Mouse (Mus musculus) frontal cortex, adult 2 months (tissue): ENCODE results near the gene Fads3. TPM values are rescaled to one million over a fixed set of nuclear protein-coding genes. Genes with fewer than 3 reads are reported as not detected.

Source experiments
- DNase-seq, 2 experiments: peaks; one replicate each; pipeline ENCODE4 v3.0.0; 2022; ENCODE audit warnings: low spot score in 1 of 2; ENCODE audit errors: extremely low spot score in 1 of 2
- polyA plus RNA-seq: library from polyadenylated mRNA; depleted of rRNA; stranded (reverse); fragments of >200 nt; gene quantifications from 2 replicates; pipeline ENCODE4 v1.2.3, GENCODE M21; 2012

Fads3 gene
- polyA plus RNA-seq, 1 experiment: 28.4 TPM

DNA sequence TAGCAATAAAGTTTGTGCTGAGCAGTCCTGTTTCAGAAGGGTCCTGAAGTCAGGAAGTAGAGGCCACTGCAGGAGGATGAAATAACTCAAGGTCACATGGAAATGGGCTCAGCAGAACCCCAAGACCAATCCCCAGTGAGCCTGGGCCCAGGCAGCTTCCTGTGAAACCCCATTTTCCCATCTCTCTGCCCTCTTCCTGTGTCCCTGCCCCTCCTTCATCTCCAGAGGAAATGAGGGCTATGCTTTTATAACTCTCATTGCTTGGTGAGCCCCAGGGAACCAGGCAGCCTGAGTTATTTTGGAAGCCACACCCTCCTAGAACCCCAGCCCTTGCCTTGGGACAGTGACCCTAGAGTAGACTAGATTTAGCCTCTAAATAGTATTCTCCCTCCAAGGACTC, 8.2 kb downstream of the Fads3 start:
- no peak for DNase-seq

DNA sequence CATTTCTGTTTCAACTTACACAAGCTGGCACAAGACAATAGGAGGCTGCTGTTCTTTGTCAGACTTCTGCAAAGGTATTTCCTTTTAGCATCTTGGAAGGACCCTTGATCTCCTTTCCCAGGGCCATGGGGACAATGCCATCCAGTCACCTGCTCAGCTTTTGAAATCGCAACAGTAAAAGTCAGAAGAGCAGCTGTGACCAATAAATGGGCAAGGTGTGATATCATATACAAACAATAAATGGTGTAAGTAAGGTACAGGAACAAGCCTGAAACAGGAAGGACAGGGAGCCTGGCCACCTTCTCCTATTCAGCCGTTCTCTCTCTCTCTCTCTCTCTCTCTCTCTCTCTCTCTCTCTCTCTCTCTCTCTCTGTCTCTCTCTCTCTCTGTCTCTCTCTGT, 9.1 kb downstream of the Fads3 start:
- DNase-seq: no peak

- DNase-seq: no peak
Measured at GRCm38 (mm10) chr19:10052698-10053097, 11.3 kb downstream of the Fads3 start.

DNA sequence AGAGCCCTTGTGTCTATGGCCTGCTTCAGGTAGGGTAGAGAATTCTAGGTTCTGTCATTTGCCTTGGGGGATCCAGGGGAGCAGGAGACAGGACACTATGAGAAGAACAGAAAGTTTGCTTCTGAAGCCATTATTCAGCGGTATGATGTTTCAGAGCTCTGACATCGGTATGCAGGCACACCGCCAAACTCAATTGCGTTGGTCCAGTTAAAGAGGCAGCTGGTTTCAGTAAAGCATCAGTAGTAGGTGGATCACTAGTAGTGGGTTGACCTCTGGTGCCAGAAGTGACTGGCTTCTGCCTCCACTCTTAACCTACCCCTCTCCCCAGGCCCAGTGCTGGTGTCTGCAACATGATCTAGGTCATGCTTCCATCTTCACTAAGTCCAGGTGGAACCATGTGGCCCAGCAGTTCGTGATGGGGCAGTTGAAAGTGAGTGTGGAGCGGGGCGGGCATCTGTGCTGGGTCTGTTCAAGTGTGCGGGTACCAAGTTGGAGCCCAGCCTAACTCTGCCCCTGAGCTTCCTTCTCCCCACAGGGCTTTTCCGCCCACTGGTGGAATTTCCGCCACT, 12.4 kb downstream of the Fads3 start:
- no peak for DNase-seq

DNA sequence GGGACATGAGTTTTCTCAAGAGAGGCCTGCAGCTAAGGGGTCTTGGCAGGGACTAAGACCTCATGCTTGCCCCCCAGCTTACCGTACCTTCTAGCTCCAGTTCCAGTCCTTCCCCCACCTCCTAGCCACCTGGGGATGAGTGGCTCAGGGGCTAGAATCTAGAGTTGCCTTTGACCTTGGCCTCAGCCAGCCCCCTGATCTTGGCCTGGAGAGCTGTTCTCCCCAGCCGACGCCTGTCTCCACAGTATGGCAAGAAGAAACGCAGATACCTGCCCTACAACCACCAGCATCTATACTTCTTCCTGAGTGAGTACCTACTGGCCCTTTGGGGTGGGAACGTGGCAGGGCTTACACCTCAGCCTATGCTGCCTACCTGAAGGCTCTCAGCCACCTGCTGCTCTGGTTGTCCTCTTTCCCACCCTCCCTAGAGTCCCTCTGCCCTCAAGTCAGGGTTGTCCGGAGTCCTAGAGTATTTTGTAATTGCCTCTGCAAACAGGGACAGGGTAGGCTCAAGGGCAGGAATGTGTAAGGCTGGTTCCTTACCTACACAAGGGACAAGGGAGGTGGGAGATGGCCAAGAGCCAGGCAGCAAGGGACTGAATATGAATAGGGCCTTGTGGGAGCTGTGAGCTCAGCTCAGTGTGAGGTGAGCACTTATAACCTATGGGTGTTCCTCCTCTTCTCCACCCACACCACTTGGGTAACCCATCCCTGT, 13.1 kb downstream of the Fads3 start:
- DNase-seq: no peak

DNA sequence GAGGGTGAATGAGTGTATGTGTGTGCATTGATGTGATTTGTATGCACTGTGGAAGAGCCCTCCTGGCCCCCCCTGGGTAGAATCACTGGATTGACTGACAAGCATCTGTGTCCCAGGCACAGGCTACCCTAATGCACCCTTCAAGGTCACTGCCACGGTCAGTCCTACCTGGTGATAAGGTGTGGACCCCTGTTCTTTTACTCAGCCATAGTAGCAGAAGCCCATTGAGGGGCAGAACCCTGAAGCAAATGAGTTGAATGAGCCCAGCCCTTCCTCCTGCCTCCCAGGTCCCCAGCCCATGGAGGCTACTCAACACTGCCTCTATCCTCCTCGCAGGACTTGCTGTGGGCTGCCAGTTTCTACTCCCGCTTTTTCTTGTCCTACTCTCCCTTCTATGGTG, 13.9 kb downstream of the Fads3 start:
- no peak for DNase-seq

- no peak for DNase-seq
Measured at GRCm38 (mm10) chr19:10055783-10056660, 14.7 kb downstream of the Fads3 start.

- DNase-seq: no peak
Measured at GRCm38 (mm10) chr19:10056686-10057085, 15.3 kb downstream of the Fads3 start.

GRCm38 (mm10) chr19:10057486-10058351, 16.4 kb downstream of the Fads3 start:
- DNase-seq: no peak

GRCm38 (mm10) chr19:10058352-10058825, 17.0 kb downstream of the Fads3 start:
- DNase-seq: no peak

DNA sequence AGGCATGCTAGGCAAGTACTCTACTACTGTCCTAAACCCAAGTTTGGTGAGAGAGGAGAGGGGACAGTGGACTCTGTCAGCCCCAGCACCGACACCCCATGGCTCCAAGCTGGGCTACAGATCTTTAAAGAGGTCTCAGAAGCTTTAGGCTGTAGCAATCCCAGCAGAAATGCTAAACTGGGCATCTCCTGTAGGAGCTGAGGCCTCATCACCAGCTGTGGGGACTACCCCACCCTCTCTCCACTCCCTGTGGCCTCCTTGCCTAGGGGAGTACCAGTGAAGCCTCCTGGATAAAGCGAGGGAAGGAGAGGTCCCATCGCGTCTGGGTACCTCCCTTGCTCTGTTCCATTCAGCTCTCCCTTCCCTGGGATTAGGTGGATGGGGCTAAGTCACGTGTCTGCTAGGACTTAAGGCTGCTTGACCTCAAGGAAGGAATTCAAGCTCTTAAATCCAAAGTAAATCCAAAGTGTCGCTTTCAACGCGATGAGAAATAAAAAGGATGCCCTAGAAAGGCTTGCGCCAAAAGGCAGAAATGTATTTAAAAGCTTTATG, 17.6 kb downstream of the Fads3 start:
- no peak for DNase-seq

GRCm38 (mm10) chr19:10059911-10060567, 18.7 kb downstream of the Fads3 start:
- DNase-seq: peak; percentile 41 to 60

GRCm38 (mm10) chr19:10060783-10061590, 19.6 kb downstream of the Fads3 start:
- no peak for DNase-seq

GRCm38 (mm10) chr19:10061624-10062023, 20.3 kb downstream of the Fads3 start:
- DNase-seq: no peak

DNA sequence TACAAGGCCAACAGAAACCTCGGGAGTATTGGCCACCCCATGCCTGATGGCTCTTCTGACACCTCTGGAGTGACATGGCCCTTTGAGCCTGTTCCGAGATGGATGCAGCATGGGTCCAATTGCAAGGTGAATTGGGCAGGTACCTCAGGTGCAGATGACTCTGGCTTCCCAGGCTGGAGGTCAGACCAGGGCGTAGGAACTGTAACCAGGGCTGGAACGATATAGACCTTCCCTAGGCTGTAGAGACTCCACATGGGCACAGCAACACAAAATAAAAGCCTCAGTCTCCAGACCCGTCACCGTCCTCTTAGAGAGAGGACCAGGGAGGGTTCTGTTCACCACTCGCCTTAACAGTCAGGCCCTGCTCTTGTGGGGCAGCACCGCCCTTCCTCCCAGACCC, 20.9 kb downstream of the Fads3 start:
- DNase-seq: no peak

DNA sequence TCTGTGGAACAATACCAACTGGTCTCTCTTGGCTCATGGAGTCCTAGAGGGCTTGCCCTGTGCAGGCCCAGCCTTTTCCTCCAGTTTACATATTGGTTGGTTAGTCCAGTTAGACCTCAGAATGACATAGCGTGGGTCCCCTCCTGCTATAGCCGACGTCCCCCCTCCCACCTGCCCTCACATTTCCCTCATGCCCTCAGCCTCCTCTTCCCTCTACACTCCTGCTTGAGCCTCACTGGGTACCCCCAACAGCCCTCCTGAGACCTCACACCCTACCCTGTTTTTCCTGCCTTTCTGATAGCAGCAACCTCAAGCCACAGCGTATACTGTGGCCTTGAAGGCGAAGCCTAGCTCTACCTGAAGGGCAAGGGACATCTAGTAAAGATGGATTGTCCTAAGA, 21.5 kb downstream of the Fads3 start:
- DNase-seq: no peak

- peak in 1 of 2 experiments; percentile 39 for DNase-seq
Measured at GRCm38 (mm10) chr19:10064173-10065012, 23.0 kb downstream of the Fads3 start.
